In genomic region chr2:95776047-95776446, GRCm38 (mm10) we compare ENCODE assay signal across 17 mouse cellular contexts.
"Had no signal": no experiment of that assay in that cellular context is flagged by ENCODE, and none has a peak within 500 bp of the region (broad histone marks: within the 10 kb centered on the region; RNA-seq: fewer than 3 reads in every experiment).

No protein-coding gene starts in this region.

- H3K4me3 ChIP-seq: liver, embryonic 12.5 days; myocyte; neural tube, embryonic 13.5 days; neural tube, embryonic 15.5 days had no signal

- H3K27ac ChIP-seq: liver, embryonic 12.5 days; liver, embryonic 14.5 days; neural tube, embryonic 13.5 days; neural tube, embryonic 15.5 days had no signal

- H3K4me1 ChIP-seq: liver, embryonic 12.5 days; neural tube, embryonic 13.5 days; neural tube, embryonic 15.5 days had no signal

- ATAC-seq: liver, embryonic 12.5 days had no signal

- H3K27me3 ChIP-seq: liver, embryonic 12.5 days; neural tube, embryonic 13.5 days; neural tube, embryonic 15.5 days had no signal

- H3K36me3 ChIP-seq: liver, embryonic 12.5 days; neural tube, embryonic 13.5 days; neural tube, embryonic 15.5 days had no signal

- H3K9me3 ChIP-seq: liver, embryonic 12.5 days; neural tube, embryonic 13.5 days; neural tube, embryonic 15.5 days had no signal

- H3K4me2 ChIP-seq: liver, embryonic 12.5 days; lung, embryonic 14.5 days; midbrain, embryonic 11.5 days; neural tube, embryonic 13.5 days; neural tube, embryonic 15.5 days had no signal

- DNase-seq: lung, adult 18-20 months; lung, embryonic 14.5 days; lung, postnatal 10 days; lung, postnatal 4 days; right cerebral cortex, adult 18-20 months; right cerebral cortex, postnatal 25 days; right cerebral cortex, postnatal 4 days; spleen, adult 18-20 months; thymus, adult 18-20 months; thymus, postnatal 14 days; thymus, postnatal 36 days had no signal

- H3K9ac ChIP-seq: liver, embryonic 12.5 days; liver, embryonic 14.5 days; lung, embryonic 14.5 days; neural tube, embryonic 13.5 days; neural tube, embryonic 15.5 days had no signal
